Mouse (Mus musculus) lung, adult 2 months (tissue): ENCODE measurements around the gene Fyttd1. TPM values are rescaled to one million over a fixed set of nuclear protein-coding genes. Genes with fewer than 3 reads are reported as not detected.
A peak's percentile ranks its signal among the peaks of the same experiment; 100 is the strongest.

Source experiments
- DNase-seq: peaks from one replicate; pipeline ENCODE4 v3.0.0; 2022
- H3K4me1 ChIP-seq: fragments of 200-500 bp; 2 replicates; pipeline ENCODE4 v1.6.1; 2011; ENCODE audit warnings: low read length; ENCODE audit not compliant: control insufficient read depth, insufficient read depth
- H3K4me3 ChIP-seq: fragments of 200-500 bp; replicated peaks from 2 replicates; pipeline ENCODE3; 2011; ENCODE audit warnings: low read depth, mild to moderate bottlenecking, control low read depth, low read length; ENCODE audit errors: extremely low read depth
- CTCF ChIP-seq: fragments of 200-500 bp; IDR thresholded peaks from 2 replicates; pipeline ENCODE4 v1.5.1; 2011; ENCODE audit warnings: mild to moderate bottlenecking, low read length, control low read depth; ENCODE audit not compliant: insufficient read depth
- POLR2A ChIP-seq: fragments of 200-500 bp; IDR thresholded peaks from 2 replicates; pipeline ENCODE4 v1.6.1; 2011; ENCODE audit warnings: low read depth, mild to moderate bottlenecking, control low read depth, low read length, borderline replicate concordance; ENCODE audit errors: extremely low read depth
- WGBS: fragments of 180-500 bp; shearing (Covaris S2); methylation state at CpG from one replicate; pipeline ENCODE4 v1.1.7; 2018; 5-methylcytosine and 5-hydroxymethylcytosine counted together
- polyA plus RNA-seq: library from polyadenylated mRNA; depleted of rRNA; stranded (reverse); fragments of >200 nt; gene quantifications from 2 replicates; pipeline ENCODE4 v1.2.3, GENCODE M21; 2012; rRNA removed

Fyttd1 gene
- 8.4 and 8.9 TPM in 2 replicates for polyA plus RNA-seq

GRCm38 (mm10) chr16:32877343-32878156 lies at the start of gene Fyttd1, which contains the start of gene Rubcn:
Fyttd1 (plus strand) TSS chr16:32877500.
Rubcn (minus strand) TSS chr16:32877766.
- TF ChIP-seq POLR2A, result peak; percentile 80; the same call in 1 of the 2 replicates
- no peak for TF ChIP-seq CTCF
- WGBS, result under 1% methylated on average over 80 of the region's 83 CpGs
- peaks cover 6% of the 10 kb centered on the region; the same call in 1 of the 2 replicates for H3K4me1 ChIP-seq
- peak within 1 kb of the TSS; percentile 79 for H3K4me3 ChIP-seq
- peak; percentile 91 for DNase-seq

GRCm38 (mm10) chr16:32829104-32829503 lies 48.2 kb upstream of the Fyttd1 start:
- no peaks in the 10 kb centered on the region for H3K4me1 ChIP-seq
- WGBS, result 82% methylated on average over 11 of the region's 11 CpGs
- DNase-seq, result no peak
- TF ChIP-seq CTCF (no peak), POLR2A (no peak)
- no peak overlapping the region for H3K4me3 ChIP-seq

GRCm38 (mm10) chr16:32831501-32831900 lies 45.8 kb upstream of the Fyttd1 start:
- WGBS, result 91% methylated on average over 4 of the region's 4 CpGs
- Histone ChIP-seq H3K4me3 (no peak overlapping the region), H3K4me1 (no peaks in the 10 kb centered on the region)
- DNase-seq, result no peak
- TF ChIP-seq POLR2A, result no peak
- TF ChIP-seq CTCF, result no peak

GRCm38 (mm10) chr16:32847103-32847502 lies 30.2 kb upstream of the Fyttd1 start:
- TF ChIP-seq CTCF, result no peak
- no peak for TF ChIP-seq POLR2A
- WGBS, result 93% methylated on average over 11 of the region's 11 CpGs

GRCm38 (mm10) chr16:32849042-32849830 lies 28.1 kb upstream of the Fyttd1 start:
- no peaks in the 10 kb centered on the region; the same call in 1 of the 2 replicates for H3K4me1 ChIP-seq
- WGBS, result 75% methylated on average over 11 of the region's 11 CpGs
- peak; percentile 30 for DNase-seq
- TF ChIP-seq CTCF, result no peak
- no peak for TF ChIP-seq POLR2A
- no peak overlapping the region for H3K4me3 ChIP-seq

More at GRCm38 (mm10) chr16:32847103-32847502, 30.2 kb upstream of the Fyttd1 start:
- DNase-seq, result no peak
- no peak overlapping the region for H3K4me3 ChIP-seq
- H3K4me1 ChIP-seq, result no peaks in the 10 kb centered on the region

GRCm38 (mm10) chr16:32853492-32854049 lies 23.7 kb upstream of the Fyttd1 start:
- peaks cover 4% of the 10 kb centered on the region for H3K4me1 ChIP-seq
- no peak overlapping the region for H3K4me3 ChIP-seq
- 54% methylated on average over 13 of the region's 13 CpGs for WGBS
- TF ChIP-seq POLR2A (no peak), CTCF (no peak)
- DNase-seq, result no peak

- TF ChIP-seq CTCF, result no peak
- no peak for TF ChIP-seq POLR2A
- no peak overlapping the region for H3K4me3 ChIP-seq
- no peak for DNase-seq
- peaks cover 5% of the 10 kb centered on the region for H3K4me1 ChIP-seq
- WGBS, result 41% methylated on average over 2 of the region's 2 CpGs
Observed at GRCm38 (mm10) chr16:32854050-32854571, 23.2 kb upstream of the Fyttd1 start.

GRCm38 (mm10) chr16:32856751-32857150 lies 20.5 kb upstream of the Fyttd1 start:
- no peak for DNase-seq
- H3K4me3 ChIP-seq, result no peak overlapping the region
- peaks cover 5% of the 10 kb centered on the region for H3K4me1 ChIP-seq
- WGBS, result 84% methylated on average over 3 of the region's 3 CpGs
- TF ChIP-seq CTCF, result no peak

GRCm38 (mm10) chr16:32858356-32858755 lies 18.9 kb upstream of the Fyttd1 start:
- H3K4me3 ChIP-seq, result no peak overlapping the region
- TF ChIP-seq CTCF (no peak), POLR2A (no peak)
- WGBS, result 46% methylated on average over 4 of the region's 4 CpGs
- DNase-seq, result no peak
- peaks cover 5% of the 10 kb centered on the region for H3K4me1 ChIP-seq
